ENCODE assay signal across 8 mouse cellular contexts in the genomic region with DNA sequence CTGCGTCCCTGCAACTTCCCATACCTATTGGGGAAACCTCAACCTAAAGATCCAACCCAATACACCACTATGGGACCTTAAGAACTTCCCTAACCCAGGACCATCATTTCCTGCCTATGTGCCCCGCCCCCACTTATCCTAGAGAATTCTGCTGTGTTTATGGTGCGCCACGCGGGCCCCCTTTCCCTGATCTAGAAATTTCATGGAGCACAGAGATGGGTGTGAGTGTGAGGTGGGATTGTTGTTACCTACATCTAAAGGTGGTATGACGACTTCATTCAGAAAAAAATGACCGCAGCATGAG. TPM values are rescaled to one million over a fixed set of nuclear protein-coding genes. Genes with fewer than 3 reads are reported as not detected.
A peak's percentile ranks its signal among the peaks of the same experiment; 100 is the strongest.
DNase-seq lines count a peak whose midpoint lies in the region; ATAC-seq and TF ChIP-seq lines count a peak whose summit lies in the region.

No protein-coding gene starts in this region.

- H3K36me3 ChIP-seq in heart, embryonic 13.5 days, result no peaks in the 10 kb centered on the region
- H3K36me3 ChIP-seq in ES-E14 (ENCODE audit: control insufficient read depth, insufficient read depth, low read length, poor library complexity, severe bottlenecking), result no peaks in the 10 kb centered on the region
- H3K36me3 ChIP-seq in forebrain, postnatal 0 days (ENCODE audit: insufficient read depth), result no peaks in the 10 kb centered on the region
- H3K36me3 ChIP-seq in midbrain, embryonic 10.5 days, result no peaks in the 10 kb centered on the region

- WGBS in heart, embryonic 13.5 days, result 46% methylated on average over 7 of the region's 7 CpGs
- WGBS in forebrain, postnatal 0 days, result 56% methylated on average over 7 of the region's 7 CpGs
- 61% methylated on average over 7 of the region's 7 CpGs for WGBS in midbrain, embryonic 10.5 days

- no peaks in the 10 kb centered on the region for H3K9me3 ChIP-seq in heart, embryonic 13.5 days
- H3K9me3 ChIP-seq in ES-E14 (ENCODE audit: control insufficient read depth, insufficient read depth, low read depth, low read length), result no peaks in the 10 kb centered on the region
- no peaks in the 10 kb centered on the region for H3K9me3 ChIP-seq in forebrain, postnatal 0 days (ENCODE audit: low read length)
- H3K9me3 ChIP-seq in midbrain, embryonic 10.5 days (replicated peaks), result no peaks in the 10 kb centered on the region

- no peak overlapping the region for H3K9ac ChIP-seq in heart, embryonic 13.5 days
- H3K9ac ChIP-seq in ES-E14 (ENCODE audit: insufficient read depth, low read depth, low read length, poor library complexity, severe bottlenecking), result no peak overlapping the region
- no peak overlapping the region for H3K9ac ChIP-seq in forebrain, postnatal 0 days

- DNase-seq in heart, postnatal 25 days (ENCODE audit: low spot score), result no peak
- no peak for DNase-seq in ES-E14 (ENCODE audit: low read depth, low spot score)
- DNase-seq in forebrain, postnatal 0 days, result no peak
- DNase-seq in midbrain, embryonic 10.5 days (ENCODE audit: low spot score), result no peak
- no peak for DNase-seq in spleen, adult 18-20 months
- no peak for DNase-seq in layer of hippocampus, adult 18-20 months (ENCODE audit: low spot score in 2 of 2)

- H3K4me1 ChIP-seq in heart, embryonic 13.5 days, result peaks cover 4% of the 10 kb centered on the region; the same call in 1 of the 2 replicates
- H3K4me1 ChIP-seq in ES-E14 (ENCODE audit: control insufficient read depth in 2 of 2, insufficient read depth in 2 of 2, low read length in 2 of 2, poor library complexity in 1 of 2), result peaks cover 0 to 4% of the 10 kb centered on the region in 2 experiments; a peak in 2 of 4 replicates
- peaks cover 4% of the 10 kb centered on the region; the same call in 1 of the 2 replicates for H3K4me1 ChIP-seq in forebrain, postnatal 0 days (ENCODE audit: insufficient read depth)
- H3K4me1 ChIP-seq in midbrain, embryonic 10.5 days, result peaks cover 12% of the 10 kb centered on the region

- intact Hi-C loops in heart, postnatal 25 days (cut with DNase I), result loop anchor here (1.0 kb wide), 1 partner anchor 269 kb away; no protein-coding TSS in a partner anchor

- no peak for ATAC-seq in heart, embryonic 13.5 days (ENCODE audit: extremely low read depth, insufficient number of reproducible peaks, low FRiP score, low TSS enrichment)
- ATAC-seq in forebrain, postnatal 0 days, result peak; percentile 23
- ATAC-seq in activated CD4-positive, CD25-positive, alpha-beta regulatory T cell, adult 4 months, result no peak

- no peaks in the 10 kb centered on the region for H3K27me3 ChIP-seq in heart, embryonic 13.5 days (replicated peaks)
- H3K27me3 ChIP-seq in forebrain, postnatal 0 days (ENCODE audit: insufficient read depth, low read length), result no peaks in the 10 kb centered on the region
- no peaks in the 10 kb centered on the region for H3K27me3 ChIP-seq in midbrain, embryonic 10.5 days (ENCODE audit: low read depth, poor library complexity, severe bottlenecking)

- peak overlapping the region; percentile 31 for H3K4me3 ChIP-seq in heart, embryonic 13.5 days
- peak overlapping the region in 1 of 2 experiments; percentile 21; a peak in 1 of 4 replicates for H3K4me3 ChIP-seq in ES-E14 (ENCODE audit: insufficient read depth in 1 of 2, low read depth in 1 of 2, low read length in 2 of 2, poor library complexity in 1 of 2, severe bottlenecking in 1 of 2)
- no peak overlapping the region for H3K4me3 ChIP-seq in forebrain, postnatal 0 days (ENCODE audit: low read depth, low read length)
- H3K4me3 ChIP-seq in midbrain, embryonic 10.5 days, result peak overlapping the region; percentile 14; the same call in 1 of the 2 replicates

- in situ Hi-C loops in ES-E14 (cut with MboI; ENCODE audit: low sequenced_read_pairs in 2 of 2, unreplicated experiment in 2 of 2), result no loop called here

- peak overlapping the region; percentile 56 for H3K4me2 ChIP-seq in heart, embryonic 13.5 days
- H3K4me2 ChIP-seq in forebrain, postnatal 0 days (ENCODE audit: low read depth), result peak overlapping the region; percentile 36

- H3K27ac ChIP-seq in heart, embryonic 13.5 days (replicated peaks), result no peak overlapping the region
- H3K27ac ChIP-seq in ES-E14 (ENCODE audit: insufficient read depth, low read depth, low read length, poor library complexity, severe bottlenecking), result no peak overlapping the region
- no peak overlapping the region for H3K27ac ChIP-seq in forebrain, postnatal 0 days (ENCODE audit: low read depth, low read length)
- no peak overlapping the region for H3K27ac ChIP-seq in midbrain, embryonic 10.5 days (replicated peaks)

- no peak for TF ChIP-seq CTCF in forebrain, postnatal 0 days (IDR thresholded peaks at IDR 0.05; ENCODE audit: low read depth)

TF ChIP-seq in ES-E14, 5 proteins besides CTCF, POLR2A, EP300 and RAD21:
- TF ChIP-seq HCFC1 (IDR thresholded peaks at IDR 0.05; ENCODE audit: borderline replicate concordance, insufficient read depth, low read length) (0 out of 2 replicates have a peak, but pooled peaks have one; percentile 25), ZC3H11A (IDR thresholded peaks at IDR 0.05; ENCODE audit: borderline replicate concordance, low read depth, low read length) (no peak)

RNA-seq across cellular contexts. Expression of a gene that starts 8.7 kb away (rescaled TPM):
- 24.1 and 24.7 TPM in 2 replicates for polyA plus RNA-seq in heart, embryonic 13.5 days (2015; fragmentation: Nextera tagmentation; extraction: Ambion mirVana)
- 1 to 10 TPM; 7.5 to 8.3 TPM for total RNA-seq in heart, postnatal 25 days (2021)
- 65.7 and 91.3 TPM in 2 replicates for total RNA-seq in ES-E14 (2012; rRNA removed)
- 20.4 and 26.8 TPM in 2 replicates for total RNA-seq in forebrain, postnatal 0 days (2014; rRNA removed)
- 14.5 and 16.2 TPM in 2 replicates for polyA plus RNA-seq in forebrain, postnatal 0 days (2015; fragmentation: Nextera tagmentation; extraction: Ambion mirVana)
- 40.0 TPM in 2 replicates for polyA plus RNA-seq in midbrain, embryonic 10.5 days (2016; fragmentation: Nextera tagmentation; extraction: Ambion mirVana)
- polyA plus RNA-seq in activated CD4-positive, CD25-positive, alpha-beta regulatory T cell, adult 4 months (2017; shearing (Covaris generic)), result 10 to 100 TPM in 1 of 2 experiments, 1 to 10 TPM in 1; 7.7 to 12.4 TPM
- 10 to 100 TPM; 16.4 to 16.9 TPM for total RNA-seq in layer of hippocampus, adult 18-20 months (2021)
